Mouse (Mus musculus) hindbrain, postnatal 0 days (tissue): Measurements from ENCODE around the gene Adgrf1. TPM values are rescaled to one million over a fixed set of nuclear protein-coding genes. Genes with fewer than 3 reads are reported as not detected.

Experiments
- ATAC-seq: fragments of 200-750 bp; cut with Nextera tagmentation; 2 replicates; pipeline ENCODE4 v1.8.0; 2017; ENCODE audit warnings: mild to moderate bottlenecking, moderate TSS enrichment, moderate library complexity
- DNase-seq: peaks from one replicate; pipeline ENCODE4 v3.0.0-alpha.2; 2015; ENCODE audit warnings: low spot score
- H3K27ac ChIP-seq: fragments of 300-500 bp; sonication (generic); 2 replicates; pipeline ENCODE4 v1.5.1; 2014; ENCODE audit warnings: mild to moderate bottlenecking
- H3K27me3 ChIP-seq: fragments of 300-500 bp; sonication (generic); 2 replicates; pipeline ENCODE4 v1.6.1; 2014; ENCODE audit warnings: low read length, mixed read lengths; ENCODE audit not compliant: insufficient read depth
- H3K36me3 ChIP-seq: fragments of 300-500 bp; sonication (generic); 2 replicates; pipeline ENCODE4 v1.6.1; 2014; ENCODE audit warnings: low read length, mixed read lengths; ENCODE audit not compliant: insufficient read depth
- H3K4me1 ChIP-seq: fragments of 300-500 bp; sonication (generic); 2 replicates; pipeline ENCODE4 v1.6.1; 2014; ENCODE audit warnings: antibody characterized with exemption, low read length, mixed read lengths; ENCODE audit not compliant: insufficient read depth
- H3K4me2 ChIP-seq: fragments of 300-500 bp; sonication (generic); 2 replicates; pipeline ENCODE4 v1.6.1; 2014; ENCODE audit warnings: low read depth, mild to moderate bottlenecking, low read length, moderate library complexity, mixed read lengths
- H3K4me3 ChIP-seq: fragments of 300-500 bp; sonication (generic); 2 replicates; pipeline ENCODE4 v1.5.1; 2014; ENCODE audit warnings: low read length
- H3K9ac ChIP-seq: fragments of 300-500 bp; sonication (generic); replicated peaks from 2 replicates; pipeline ENCODE4 v1.6.1; 2014; ENCODE audit warnings: mild to moderate bottlenecking, low read length, moderate library complexity, mixed read lengths
- H3K9me3 ChIP-seq: fragments of 300-500 bp; sonication (generic); 2 replicates; pipeline ENCODE4 v1.6.1; 2016; ENCODE audit warnings: low read length, mixed read lengths
- CTCF ChIP-seq: IDR thresholded peaks from 2 replicates; pipeline ENCODE4 v1.5.1; 2016; ENCODE audit warnings: antibody characterized with exemption, control low read depth, low read depth
- WGBS: fragments of 180-500 bp; shearing (Covaris S2); extraction: QIAGEN DNeasy Blood & Tissue Kit; methylation state at CpG from one replicate; pipeline ENCODE4 v1.1.7; 2014; 5-methylcytosine and 5-hydroxymethylcytosine counted together
- polyA plus RNA-seq: library from polyadenylated mRNA; unstranded; fragments of >200 nt; fragmentation: Nextera tagmentation; extraction: Ambion mirVana; gene quantifications from 2 replicates; pipeline ENCODE4 v1.2.1, GENCODE M21; 2015
- total RNA-seq: library from RNA; depleted of rRNA; stranded (reverse); fragments of >200 nt; gene quantifications from 2 replicates; pipeline ENCODE4 v1.2.3, GENCODE M21; 2014

The Adgrf1 gene
- total and polyA plus RNA-seq, 2 experiments from 2014 or later, result not detected

GRCm38 (mm10) chr17:43265944-43266343, 4.2 kb upstream of the Adgrf1 start:
- no peak for TF ChIP-seq CTCF
- no peak overlapping the region for H3K4me3 ChIP-seq
- H3K9me3 ChIP-seq, result peaks cover 5% of the 10 kb centered on the region; the same call in 1 of the 2 replicates
- H3K36me3 ChIP-seq, result no peaks in the 10 kb centered on the region
- no peaks in the 10 kb centered on the region for H3K27me3 ChIP-seq
- no peak overlapping the region for H3K4me2 ChIP-seq
- ATAC-seq, result no peak
- H3K4me1 ChIP-seq, result no peaks in the 10 kb centered on the region
- 95% methylated on average over 6 of the region's 6 CpGs for WGBS
- no peak for DNase-seq
- no peak overlapping the region for H3K27ac ChIP-seq
- no peak overlapping the region for H3K9ac ChIP-seq

GRCm38 (mm10) chr17:43266636-43267035, 3.5 kb upstream of the Adgrf1 start:
- H3K27ac ChIP-seq, result no peak overlapping the region
- H3K36me3 ChIP-seq, result no peaks in the 10 kb centered on the region
- H3K9me3 ChIP-seq, result peaks cover 5% of the 10 kb centered on the region; the same call in 1 of the 2 replicates
- ATAC-seq, result no peak
- H3K4me3 ChIP-seq, result no peak overlapping the region
- H3K9ac ChIP-seq, result no peak overlapping the region
- H3K4me2 ChIP-seq, result no peak overlapping the region
- TF ChIP-seq CTCF, result no peak
- DNase-seq, result no peak
- H3K27me3 ChIP-seq, result no peaks in the 10 kb centered on the region
- WGBS, result 88% methylated on average over 2 of the region's 2 CpGs
- H3K4me1 ChIP-seq, result no peaks in the 10 kb centered on the region

DNA sequence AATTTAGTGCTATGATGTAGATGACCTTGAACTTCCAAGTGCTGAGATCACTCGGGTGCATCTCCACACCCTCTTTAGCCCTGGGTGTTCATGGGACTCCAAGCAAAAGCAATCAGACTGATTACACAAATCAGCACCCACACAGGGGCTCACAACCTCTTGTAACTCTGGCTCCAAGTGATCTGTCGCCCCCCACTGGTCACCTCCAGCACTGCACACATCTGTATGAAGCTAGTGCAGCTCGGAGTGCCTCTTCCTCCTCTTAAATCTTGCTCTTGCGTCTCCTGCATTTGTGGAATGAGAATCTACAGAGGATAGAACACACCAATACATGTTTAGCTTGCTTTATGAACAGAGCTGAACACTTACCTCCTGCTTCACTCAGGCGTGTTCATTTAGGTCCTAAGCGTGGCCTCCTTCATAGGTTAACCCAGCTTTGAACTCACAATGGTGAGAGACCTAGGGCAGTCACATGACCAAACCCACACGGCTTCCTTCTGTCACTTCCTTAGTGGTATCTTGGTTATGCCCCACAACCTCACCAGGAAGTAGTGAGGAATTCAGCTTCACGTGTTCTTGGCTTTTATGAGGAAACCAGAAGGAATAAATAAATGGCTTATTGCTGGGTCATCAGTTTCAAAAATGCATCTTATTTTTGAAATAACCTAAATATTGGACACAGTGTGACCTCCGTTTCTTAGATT, 2.9 kb upstream of the Adgrf1 start:
- no peak for DNase-seq
- Histone ChIP-seq H3K4me2 (no peak overlapping the region), H3K27ac (no peak overlapping the region), H3K4me3 (no peak overlapping the region), H3K36me3 (no peaks in the 10 kb centered on the region), H3K27me3 (no peaks in the 10 kb centered on the region), H3K4me1 (no peaks in the 10 kb centered on the region), H3K9me3 (peaks cover 4% of the 10 kb centered on the region; the same call in 1 of the 2 replicates), H3K9ac (no peak overlapping the region)
- ATAC-seq, result no peak
- WGBS, result 93% methylated on average over 9 of the region's 9 CpGs
- peak; percentile 37 for TF ChIP-seq CTCF

GRCm38 (mm10) chr17:43276220-43276619, 6.1 kb downstream of the Adgrf1 start:
- H3K27me3 ChIP-seq, result no peaks in the 10 kb centered on the region
- H3K36me3 ChIP-seq, result no peaks in the 10 kb centered on the region
- no peak for TF ChIP-seq CTCF
- H3K4me3 ChIP-seq, result no peak overlapping the region
- ATAC-seq (no peak), DNase-seq (no peak)
- 0 out of 2 replicates have a peak, but pooled peaks cover 4% of the 10 kb centered on the region for H3K4me1 ChIP-seq
- H3K27ac ChIP-seq, result no peak overlapping the region
- H3K4me2 ChIP-seq, result no peak overlapping the region
- WGBS, result 91% methylated on average over 6 of the region's 6 CpGs
- no peak overlapping the region for H3K9ac ChIP-seq
- H3K9me3 ChIP-seq, result no peaks in the 10 kb centered on the region

GRCm38 (mm10) chr17:43277223-43277622, 7.1 kb downstream of the Adgrf1 start:
- no peak overlapping the region for H3K9ac ChIP-seq
- WGBS, result 32% methylated on average over 4 of the region's 4 CpGs
- ATAC-seq (peak; percentile 47; the same call in 1 of the 2 replicates), DNase-seq (peak; percentile 71)
- no peak overlapping the region for H3K4me3 ChIP-seq
- no peak overlapping the region for H3K27ac ChIP-seq
- H3K4me1 ChIP-seq, result 0 out of 2 replicates have a peak, but pooled peaks cover 4% of the 10 kb centered on the region
- H3K9me3 ChIP-seq, result no peaks in the 10 kb centered on the region
- H3K27me3 ChIP-seq, result no peaks in the 10 kb centered on the region
- no peak for TF ChIP-seq CTCF
- H3K36me3 ChIP-seq, result no peaks in the 10 kb centered on the region
- H3K4me2 ChIP-seq, result no peak overlapping the region

- no peak overlapping the region for H3K9ac ChIP-seq
- H3K36me3 ChIP-seq, result no peaks in the 10 kb centered on the region
- 82% methylated on average over 7 of the region's 7 CpGs for WGBS
- H3K4me3 ChIP-seq, result no peak overlapping the region
- ATAC-seq (no peak), DNase-seq (no peak)
- 0 out of 2 replicates have a peak, but pooled peaks cover 4% of the 10 kb centered on the region for H3K4me1 ChIP-seq
- H3K4me2 ChIP-seq, result no peak overlapping the region
- no peaks in the 10 kb centered on the region for H3K27me3 ChIP-seq
- H3K9me3 ChIP-seq, result no peaks in the 10 kb centered on the region
- no peak for TF ChIP-seq CTCF
- no peak overlapping the region for H3K27ac ChIP-seq
Observed at GRCm38 (mm10) chr17:43279671-43280070, 9.5 kb downstream of the Adgrf1 start.

DNA sequence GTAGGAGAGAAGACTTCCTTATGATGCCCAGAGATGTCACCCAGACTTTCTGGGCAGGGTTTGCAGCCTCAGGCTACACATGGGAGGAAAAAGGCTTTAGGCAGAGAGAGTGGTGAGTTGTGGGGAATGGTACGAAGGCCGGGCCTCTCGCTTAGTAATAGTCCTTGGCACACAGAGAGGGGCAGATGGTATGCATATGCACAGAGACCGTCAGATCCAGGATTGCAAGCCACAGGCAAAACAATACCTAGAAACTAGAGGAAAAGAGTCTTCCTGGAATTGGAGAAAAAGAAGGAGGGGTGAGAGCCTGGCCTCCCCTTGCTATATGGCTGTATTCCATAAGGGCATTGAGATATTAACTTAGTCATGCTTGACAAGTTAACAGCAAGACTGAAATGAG, 12.2 kb downstream of the Adgrf1 start:
- no peak for TF ChIP-seq CTCF
- Histone ChIP-seq H3K4me2 (no peak overlapping the region), H3K27ac (no peak overlapping the region), H3K4me3 (no peak overlapping the region), H3K9ac (no peak overlapping the region), H3K4me1 (no peaks in the 10 kb centered on the region), H3K27me3 (no peaks in the 10 kb centered on the region), H3K36me3 (no peaks in the 10 kb centered on the region), H3K9me3 (no peaks in the 10 kb centered on the region)
- DNase-seq, result no peak
- ATAC-seq, result no peak
- WGBS, result 57% methylated on average over 4 of the region's 4 CpGs
